Mouse (Mus musculus): ENCODE data around the gene Themis3. TPM values are rescaled to one million over a fixed set of nuclear protein-coding genes. Genes with fewer than 3 reads are reported as not detected.
"Not testable (repeated sequence)": the region's sequence is repeated elsewhere in the genome, so short reads cannot be mapped to it uniquely, and the experiment has no call there.

Gene Themis3
- total RNA-seq, 2 experiments from 2014 or later, result 2.4 TPM; not detected in 1

DNA sequence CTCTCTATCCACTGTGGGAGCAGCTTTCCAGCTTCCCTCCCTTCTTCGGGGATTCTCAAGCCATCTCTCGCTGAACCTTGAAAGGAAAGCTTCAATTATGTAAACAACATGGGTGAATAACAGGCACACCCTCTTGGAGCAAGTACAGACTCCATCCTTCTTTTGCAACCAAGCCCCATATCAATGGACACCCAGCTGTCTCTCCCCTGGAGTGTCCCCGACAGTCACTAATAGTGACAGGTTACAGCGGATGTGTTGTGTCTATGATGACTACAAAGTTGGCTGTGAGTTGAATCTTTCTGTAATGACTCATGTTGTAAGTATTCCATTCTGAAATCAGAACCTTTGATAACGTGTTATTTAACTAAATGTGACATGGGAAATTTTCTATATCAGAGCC, 71.0 kb downstream of the Themis3 start:
- intact Hi-C loops (cut with DNase I), result no loop called here
- H3K4me3 ChIP-seq, result no peak overlapping the region
- DNase-seq, result no peak
- TF ChIP-seq CTCF (IDR thresholded peaks at IDR 0.05), result no peak
- H3K27ac ChIP-seq, result no peak overlapping the region

- H3K27ac ChIP-seq; H3K4me3 ChIP-seq; DNase-seq; intact Hi-C loops (cut with DNase I): not testable (repeated sequence)
Observed at GRCm38 (mm10) chr17:66522631-66523030, 71.8 kb downstream of the Themis3 start.

- intact Hi-C loops (cut with DNase I), result no loop called here
- peak; percentile 96 for TF ChIP-seq CTCF (IDR thresholded peaks at IDR 0.05)
- peak within 1 kb of the TSS; percentile 95 for H3K27ac ChIP-seq
- DNase-seq, result peak; percentile 94
- H3K4me3 ChIP-seq, result peak within 1 kb of the TSS; percentile 85
Observed at GRCm38 (mm10) chr17:66519554-66520553, 74.6 kb downstream of the Themis3 start, which contains the start of gene Rab12. Gene Rab12, minus strand, starts transcription at chr17:66519729.

DNA sequence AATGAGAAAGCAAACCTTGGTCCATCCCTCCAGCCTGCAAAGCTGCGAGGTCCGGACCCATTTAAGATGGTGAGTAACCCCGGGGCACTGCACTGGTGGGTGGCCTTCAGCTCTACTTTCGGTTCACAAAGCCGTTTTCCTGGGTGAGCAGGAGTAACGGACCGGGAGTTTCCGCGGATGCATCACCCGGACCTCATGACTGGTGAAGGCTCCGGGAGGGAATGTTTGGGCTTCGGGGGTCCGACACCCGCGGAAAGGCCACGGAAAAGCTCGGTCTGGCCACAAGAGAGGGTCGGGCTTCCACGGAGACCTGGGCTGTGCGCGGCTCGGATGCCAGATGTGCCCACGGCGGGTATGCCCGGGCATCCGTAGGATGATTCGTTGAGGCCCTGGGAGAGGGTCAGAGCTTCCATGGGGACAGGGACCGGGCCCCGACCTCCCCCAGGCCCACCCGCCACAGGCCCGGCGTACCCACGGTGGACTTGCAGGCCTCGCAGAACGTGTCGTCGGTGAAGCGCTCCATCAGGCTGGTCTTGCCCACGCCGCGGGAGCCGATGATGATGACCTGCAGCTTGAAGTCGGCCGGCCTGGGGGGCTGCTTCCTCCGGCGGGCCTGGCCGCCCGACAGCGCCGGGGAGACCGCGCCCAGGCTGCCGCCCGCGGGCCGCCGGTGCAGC, 75.4 kb downstream of the Themis3 start:
- TF ChIP-seq CTCF (IDR thresholded peaks at IDR 0.05), result no peak
- peak overlapping the region; percentile 95 for H3K27ac ChIP-seq
- H3K4me3 ChIP-seq, result peak overlapping the region; percentile 85
- no peak for DNase-seq
- intact Hi-C loops (cut with DNase I), result no loop called here

GRCm38 (mm10) chr17:66516953-66517352, 77.5 kb downstream of the Themis3 start:
- peak overlapping the region; percentile 85 for H3K4me3 ChIP-seq
- no peak for TF ChIP-seq CTCF (IDR thresholded peaks at IDR 0.05)
- intact Hi-C loops (cut with DNase I), result no loop called here
- DNase-seq, result peak; percentile 41
- peak overlapping the region; percentile 95 for H3K27ac ChIP-seq

- intact Hi-C loops (cut with DNase I), result no loop called here
- H3K4me3 ChIP-seq, result no peak overlapping the region
- H3K27ac ChIP-seq, result peak overlapping the region; percentile 58
- TF ChIP-seq CTCF (IDR thresholded peaks at IDR 0.05), result no peak
- DNase-seq, result no peak
Observed at GRCm38 (mm10) chr17:66514288-66514995, 80.0 kb downstream of the Themis3 start.

DNA sequence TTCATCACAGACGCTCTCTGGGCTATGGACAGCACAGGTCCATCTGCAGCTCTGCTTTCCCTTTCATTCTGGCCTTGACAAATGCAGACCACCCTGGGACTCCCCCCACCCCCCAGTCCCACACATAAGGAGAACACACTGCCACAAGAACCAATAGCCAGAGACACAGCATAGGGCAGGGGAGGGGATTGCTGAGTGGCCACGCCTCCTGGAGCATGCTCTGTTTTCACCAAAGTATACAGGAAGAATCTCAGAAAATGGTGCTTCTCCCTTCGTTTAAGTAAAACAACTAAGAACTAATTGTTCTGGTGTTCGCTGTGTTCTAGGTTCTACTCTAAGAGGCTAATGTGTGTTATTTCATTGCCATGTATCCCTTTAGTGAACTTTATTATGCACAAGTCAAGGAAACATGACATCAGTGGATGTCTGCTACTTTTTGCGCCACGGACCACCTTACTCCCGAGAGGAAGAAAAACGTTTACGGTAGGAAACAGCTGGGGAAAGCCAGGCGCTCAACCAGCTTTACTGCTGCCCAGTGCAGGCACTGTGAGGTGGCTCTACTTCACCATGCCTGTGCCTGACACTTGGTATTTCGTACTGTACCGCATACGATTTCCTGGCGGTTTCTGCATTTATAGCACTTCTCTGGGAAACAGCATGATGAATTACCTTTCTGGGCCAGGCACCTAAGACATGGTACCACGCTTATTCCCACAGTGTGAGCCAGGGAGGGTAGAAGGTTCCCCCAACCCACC, 82.0 kb downstream of the Themis3 start:
- DNase-seq, result no peak

GRCm38 (mm10) chr17:66510221-66510683, 84.2 kb downstream of the Themis3 start:
- intact Hi-C loops (cut with DNase I), result no loop called here
- peak overlapping the region; percentile 96 for H3K27ac ChIP-seq
- DNase-seq, result no peak
- no peak for TF ChIP-seq CTCF (IDR thresholded peaks at IDR 0.05)
- H3K4me3 ChIP-seq, result no peak overlapping the region

More for the DNA sequence above, 82.0 kb downstream of the Themis3 start:
- intact Hi-C loops (cut with DNase I), result no loop called here
- Histone ChIP-seq H3K27ac (peak overlapping the region; percentile 96), H3K4me3 (peak overlapping the region; percentile 23)
- no peak for TF ChIP-seq CTCF (IDR thresholded peaks at IDR 0.05)

DNA sequence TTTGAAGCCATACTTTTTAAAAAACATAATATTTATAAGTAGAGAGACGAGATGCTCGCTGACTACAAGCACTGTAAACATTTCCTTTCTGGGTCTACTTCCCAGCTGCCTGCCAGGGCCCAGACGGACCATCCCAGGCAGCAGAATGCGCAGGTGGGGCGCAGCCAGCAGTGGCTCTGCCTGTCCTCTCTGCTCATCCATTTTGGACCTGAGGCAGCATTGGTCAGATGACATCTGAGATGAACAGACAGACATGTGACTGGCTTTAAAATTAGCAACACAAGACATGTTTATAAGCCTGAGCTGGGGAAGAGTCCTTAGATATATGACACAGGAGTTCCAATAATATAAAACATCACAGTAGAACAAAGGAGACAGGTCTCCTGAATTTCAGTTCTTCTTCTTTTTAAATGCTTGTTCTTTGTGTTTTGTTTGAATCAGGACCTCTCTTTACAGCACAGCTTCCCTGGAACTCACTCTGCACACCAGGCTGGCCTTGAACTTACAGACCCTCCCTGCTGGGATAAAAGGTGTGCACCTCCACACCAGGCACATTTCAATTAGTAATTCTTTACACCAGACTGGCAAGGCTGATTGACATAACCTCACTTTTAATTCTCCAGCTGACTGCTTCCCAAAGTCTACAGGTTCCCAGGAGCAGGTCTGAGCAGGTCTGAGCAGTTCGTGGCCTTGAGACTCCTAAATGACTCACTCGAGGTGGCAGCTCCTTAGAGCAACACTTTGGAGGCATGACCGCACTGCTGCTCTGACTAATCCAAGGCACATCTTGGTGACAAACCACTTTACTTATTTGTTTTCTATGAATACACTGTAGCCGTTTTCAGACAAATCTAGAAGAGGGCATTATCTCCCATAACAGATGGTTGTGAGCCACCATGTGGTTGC, 87.1 kb downstream of the Themis3 start:
- Histone ChIP-seq H3K27ac (peak overlapping the region; percentile 96), H3K4me3 (peak overlapping the region; percentile 26; the same call in 1 of the 2 replicates)
- peak; percentile 80 for DNase-seq
- intact Hi-C loops (cut with DNase I), result no loop called here
- no peak for TF ChIP-seq CTCF (IDR thresholded peaks at IDR 0.05)

DNA sequence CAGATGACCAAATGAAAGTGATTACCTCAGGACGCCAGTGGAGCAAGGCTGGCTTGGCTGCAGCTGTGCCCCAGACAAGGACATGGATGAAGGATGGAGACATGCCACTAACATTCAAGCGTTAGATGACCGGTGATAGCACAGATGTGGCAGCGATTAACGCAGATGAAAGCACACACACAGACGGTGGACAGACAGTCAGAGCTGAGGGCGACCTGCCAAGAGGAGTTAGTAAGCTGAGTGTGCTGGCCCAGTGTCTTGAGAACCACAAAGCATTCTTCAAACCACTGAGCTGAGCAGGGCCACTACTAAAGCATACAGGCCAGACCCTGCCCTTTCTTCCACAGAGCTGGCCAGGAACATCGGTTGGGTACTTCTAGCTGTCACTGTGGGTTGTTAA, 89.5 kb downstream of the Themis3 start:
- H3K4me3 ChIP-seq, result peak overlapping the region; percentile 17; the same call in 1 of the 2 replicates
- TF ChIP-seq CTCF (IDR thresholded peaks at IDR 0.05), result no peak
- intact Hi-C loops (cut with DNase I), result no loop called here
- H3K27ac ChIP-seq, result peak overlapping the region; percentile 96
- peak; percentile 80 for DNase-seq

Other genes starting within 250 kb of the Themis3 start
- gene Mtcl1, start 144.9 kb downstream of the Themis3 start, total RNA-seq (2021), result 1 to 10 TPM; 5.5 to 8.4 TPM
- 100 to 1,000 TPM; 189 to 260 TPM for gene Rab12, start 74.9 kb downstream of the Themis3 start, total RNA-seq (2021)

All from gastrocnemius, adult 2 months (tissue).